Mouse (Mus musculus): ENCODE data around the gene Ehbp1.

Ehbp1 gene

GRCm38 (mm10) chr11:22342242-22343207, at the start of gene Ehbp1:
Gene Ehbp1 (minus strand): TSS chr11:22342292.
- no peak for DNase-seq (ENCODE audit: low spot score in 2 of 2)

- no peak for DNase-seq (ENCODE audit: low spot score in 2 of 2)
Observed at GRCm38 (mm10) chr11:22387472-22388098, 45.5 kb upstream of the Ehbp1 start.

GRCm38 (mm10) chr11:22383532-22383931, 41.4 kb upstream of the Ehbp1 start:
- DNase-seq (ENCODE audit: low spot score in 2 of 2) = no peak

- no peak for DNase-seq (ENCODE audit: low spot score in 2 of 2)
Observed at GRCm38 (mm10) chr11:22374811-22375210, 32.7 kb upstream of the Ehbp1 start.

- DNase-seq (ENCODE audit: low spot score in 2 of 2) = no peak
Observed at GRCm38 (mm10) chr11:22373290-22373674, 31.2 kb upstream of the Ehbp1 start.

- DNase-seq (ENCODE audit: low spot score in 2 of 2) = no peak
Observed at GRCm38 (mm10) chr11:22372609-22373289, 30.7 kb upstream of the Ehbp1 start.

GRCm38 (mm10) chr11:22369841-22370240, 27.7 kb upstream of the Ehbp1 start:
- no peak for DNase-seq (ENCODE audit: low spot score in 2 of 2)

GRCm38 (mm10) chr11:22368621-22369020, 26.5 kb upstream of the Ehbp1 start:
- DNase-seq (ENCODE audit: low spot score in 2 of 2) = no peak

GRCm38 (mm10) chr11:22366486-22366885, 24.4 kb upstream of the Ehbp1 start:
- no peak for DNase-seq (ENCODE audit: low spot score in 2 of 2)

- DNase-seq (ENCODE audit: low spot score in 2 of 2) = no peak
Observed at GRCm38 (mm10) chr11:22353962-22354621, 12.0 kb upstream of the Ehbp1 start.

- no peak for DNase-seq (ENCODE audit: low spot score in 2 of 2)
Observed at GRCm38 (mm10) chr11:22349945-22350344, 7.9 kb upstream of the Ehbp1 start.

GRCm38 (mm10) chr11:22348536-22348910, 6.4 kb upstream of the Ehbp1 start:
- DNase-seq (ENCODE audit: low spot score in 2 of 2) = no peak

GRCm38 (mm10) chr11:22347651-22348535, 5.8 kb upstream of the Ehbp1 start:
- DNase-seq (ENCODE audit: low spot score in 2 of 2) = no peak

GRCm38 (mm10) chr11:22327302-22327910, 14.7 kb downstream of the Ehbp1 start:
- no peak for DNase-seq (ENCODE audit: low spot score in 2 of 2)

- DNase-seq (ENCODE audit: low spot score in 2 of 2) = no peak
Observed at GRCm38 (mm10) chr11:22317824-22318411, 24.2 kb downstream of the Ehbp1 start.

- DNase-seq (ENCODE audit: low spot score in 2 of 2) = no peak
Observed at GRCm38 (mm10) chr11:22315801-22316200, 26.3 kb downstream of the Ehbp1 start.

- DNase-seq (ENCODE audit: low spot score in 2 of 2) = no peak
Observed at GRCm38 (mm10) chr11:22301164-22301563, 40.9 kb downstream of the Ehbp1 start.

- no peak for DNase-seq (ENCODE audit: low spot score in 2 of 2)
Observed at GRCm38 (mm10) chr11:22289164-22289563, 52.9 kb downstream of the Ehbp1 start.

- no peak for DNase-seq (ENCODE audit: low spot score in 2 of 2)
Observed at GRCm38 (mm10) chr11:22287513-22287900, 54.6 kb downstream of the Ehbp1 start.

- peak; percentile 93 to 94 for DNase-seq (ENCODE audit: low spot score in 2 of 2)
Observed at GRCm38 (mm10) chr11:22286885-22287512, 55.1 kb downstream of the Ehbp1 start.

Measured in spleen, postnatal 36 days (tissue).